Mouse (Mus musculus) cerebellum, adult (tissue): ENCODE measurements around the gene Igf2bp1.

Experiments used
- ATAC-seq: cut with Nextera tagmentation; 2 replicates; pipeline ENCODE4 v1.9.2; 2017; ENCODE audit warnings: mild to moderate bottlenecking, moderate library complexity, mixed read lengths; ENCODE audit not compliant: insufficient number of reproducible peaks, low FRiP score, low TSS enrichment

The Igf2bp1 gene

DNA sequence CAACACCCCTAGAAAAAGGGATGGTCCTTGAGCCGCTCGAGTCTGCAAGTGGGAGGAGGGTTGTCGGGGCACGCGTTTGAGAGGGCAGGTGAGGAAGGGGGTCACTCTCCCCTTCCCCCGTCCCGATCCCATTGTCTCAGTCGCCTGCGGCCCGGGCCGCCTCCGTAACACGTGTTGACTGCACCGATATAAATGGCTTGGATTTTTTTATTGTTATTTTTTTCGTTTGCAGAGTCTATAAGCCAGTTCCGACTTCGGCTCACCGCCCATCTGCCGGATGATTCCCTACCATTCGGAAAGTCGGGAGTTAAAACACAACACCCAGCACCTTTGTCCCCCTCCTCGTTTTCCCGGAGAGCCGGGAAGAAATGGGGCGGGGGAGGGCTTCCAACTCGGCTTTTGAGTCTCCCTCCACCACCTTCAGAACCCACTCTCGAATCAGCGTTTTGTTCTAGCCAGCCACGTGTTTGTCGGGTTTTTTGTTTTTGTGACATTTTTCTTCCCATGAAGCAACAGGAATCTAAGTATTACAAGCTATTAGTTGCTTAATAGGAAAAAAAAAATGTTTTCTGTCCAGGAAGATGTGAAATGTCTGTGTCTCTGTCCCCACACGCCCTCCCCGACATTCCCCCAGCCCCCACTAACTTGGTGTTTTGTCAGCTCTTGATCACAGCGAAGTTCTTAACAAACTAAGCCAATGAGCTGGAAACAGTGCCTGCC lies 1.9 kb upstream of the Igf2bp1 start:
- no peak for ATAC-seq

- no peak; the same call in 1 of the 2 replicates for ATAC-seq
Observed at GRCm38 (mm10) chr11:96006852-96007515, 1.2 kb upstream of the Igf2bp1 start.

- ATAC-seq, result no peak
Observed at GRCm38 (mm10) chr11:96006367-96006851, 669 bp upstream of the Igf2bp1 start.

DNA sequence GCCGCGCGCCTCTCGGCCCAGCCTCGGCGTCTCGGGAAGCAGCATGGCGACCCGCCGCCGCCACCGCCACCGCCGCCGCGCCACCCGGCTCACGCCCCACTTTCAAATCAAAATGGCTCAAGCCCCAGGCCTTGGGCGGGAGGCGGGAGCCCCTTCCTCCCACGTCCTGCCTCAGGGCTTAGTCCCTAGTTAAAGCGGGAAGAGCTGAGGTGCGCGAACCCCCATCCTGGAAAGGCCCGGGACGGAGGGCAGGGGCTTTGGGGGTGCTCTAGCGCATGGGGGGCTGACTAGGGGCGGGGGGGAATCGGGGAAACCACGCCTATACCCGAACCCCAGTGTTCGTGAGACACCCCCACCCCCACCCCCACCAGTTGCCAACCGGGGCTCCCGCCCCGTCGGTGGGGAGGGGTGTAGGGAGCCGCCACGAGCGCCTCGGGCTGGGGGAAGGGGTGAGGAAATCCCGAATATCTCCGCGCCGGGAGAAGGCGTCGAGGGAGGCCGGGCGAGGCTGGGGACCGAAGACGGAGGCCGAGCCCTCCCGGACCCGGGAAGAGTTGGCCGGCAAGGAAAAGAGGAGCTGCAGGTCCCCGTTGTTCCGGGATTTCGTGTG lies 842 bp downstream of the Igf2bp1 start:
- ATAC-seq, result no peak

- no peak for ATAC-seq
Observed at GRCm38 (mm10) chr11:96003969-96004792, 1.6 kb downstream of the Igf2bp1 start.

DNA sequence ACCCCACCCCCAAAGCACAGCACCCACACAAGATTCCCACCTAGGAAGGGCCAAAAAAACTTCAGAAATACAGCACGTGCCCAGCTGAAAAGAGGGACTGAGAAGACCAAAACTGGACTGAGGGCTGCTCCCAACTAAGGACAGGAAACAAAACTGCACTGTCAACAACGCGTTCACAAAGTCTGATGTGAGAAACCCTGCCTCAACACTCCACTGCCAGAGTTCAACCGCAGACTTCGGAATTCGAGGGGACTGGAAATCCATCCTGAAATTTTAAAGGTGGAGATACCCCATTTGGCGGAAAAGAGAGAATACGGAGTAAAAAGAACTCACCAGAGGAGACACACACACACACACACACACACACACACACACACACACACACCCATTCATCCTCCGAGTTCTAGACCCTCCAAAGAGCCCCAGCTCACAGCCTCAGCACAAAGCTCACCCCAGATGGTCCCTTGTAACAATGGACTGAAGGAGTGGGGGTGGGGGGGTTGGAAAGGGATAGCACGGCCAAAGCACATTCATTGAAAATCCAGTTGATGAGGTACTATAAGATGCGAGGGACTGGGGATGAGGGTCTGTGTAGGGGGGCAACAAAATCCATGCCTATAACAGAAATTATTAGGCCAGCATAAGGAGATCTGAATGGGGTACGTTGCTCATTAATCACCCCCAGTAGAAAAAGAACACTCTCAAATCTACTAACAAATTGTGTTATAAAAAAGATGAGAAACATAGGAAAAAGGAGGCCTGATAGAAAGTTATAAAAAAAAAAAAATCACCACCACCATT lies 2.4 kb downstream of the Igf2bp1 start:
- ATAC-seq, result no peak

- no peak for ATAC-seq
Observed at GRCm38 (mm10) chr11:95994151-95994550, 11.6 kb downstream of the Igf2bp1 start.

DNA sequence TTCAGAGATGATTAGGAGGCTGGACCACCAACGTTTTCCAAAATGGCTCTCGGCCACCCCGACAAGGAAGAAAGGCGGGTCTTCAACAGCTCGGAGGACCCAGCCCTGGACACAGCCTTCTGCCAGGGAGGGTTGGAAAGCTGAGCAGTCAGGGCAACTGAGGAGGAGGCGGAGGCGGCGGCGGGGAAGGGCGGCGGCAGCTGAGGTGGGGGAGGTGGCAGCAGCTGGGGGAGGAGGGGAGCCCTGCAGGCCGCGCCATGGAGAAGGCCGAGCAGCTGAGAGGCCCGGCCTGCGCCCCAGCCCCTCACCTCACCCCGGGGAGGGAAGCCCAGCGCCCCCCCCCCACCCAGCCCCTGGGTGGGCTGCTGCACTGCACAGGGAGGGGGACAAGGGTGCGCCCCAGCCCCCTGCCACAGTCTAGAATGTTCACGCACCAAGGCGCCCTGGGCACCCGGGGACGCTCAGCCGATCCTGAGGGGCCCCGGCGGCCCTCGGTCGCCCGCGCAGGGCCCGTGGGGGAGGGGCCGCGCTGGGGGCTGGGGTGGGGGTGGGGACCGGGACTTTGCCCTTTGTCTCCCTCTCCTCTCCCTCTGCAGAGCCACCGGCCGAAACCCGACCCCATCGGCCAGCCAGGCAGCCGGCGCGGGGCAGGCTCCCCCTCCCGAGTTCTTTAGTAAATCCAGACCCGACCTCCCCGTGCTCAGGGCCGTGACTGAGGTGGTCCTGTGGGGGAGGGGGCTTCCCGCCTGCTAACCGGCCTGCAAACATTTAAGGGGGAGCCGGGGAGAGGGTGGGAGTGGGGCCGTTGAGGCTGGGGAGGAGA lies 14.6 kb downstream of the Igf2bp1 start:
- ATAC-seq, result no peak

GRCm38 (mm10) chr11:95990431-95990830 lies 15.3 kb downstream of the Igf2bp1 start:
- no peak for ATAC-seq

DNA sequence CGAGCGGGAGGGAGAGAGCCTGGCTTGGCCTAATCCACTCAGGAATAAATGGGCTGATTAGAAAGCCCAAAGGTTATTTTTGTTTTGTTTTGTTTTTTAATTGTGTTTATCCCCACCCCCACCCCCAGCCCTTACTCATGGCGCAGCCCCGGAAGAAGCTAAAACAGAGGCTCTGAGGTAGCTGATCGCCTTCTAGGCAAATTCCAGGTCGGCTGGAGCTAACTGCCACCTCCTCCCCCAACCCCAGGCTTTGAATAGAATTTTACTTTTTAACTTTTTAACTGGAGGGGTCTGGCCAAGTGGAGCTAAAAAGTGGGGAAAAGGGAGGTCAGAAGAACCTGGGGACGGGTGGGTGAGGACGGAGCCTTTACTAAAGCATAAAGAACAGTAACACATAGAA lies 15.9 kb downstream of the Igf2bp1 start:
- ATAC-seq, result no peak

- ATAC-seq, result no peak
Observed at GRCm38 (mm10) chr11:95988533-95988932, 17.2 kb downstream of the Igf2bp1 start.

- no peak for ATAC-seq
Observed at GRCm38 (mm10) chr11:95987854-95988447, 17.8 kb downstream of the Igf2bp1 start.

DNA sequence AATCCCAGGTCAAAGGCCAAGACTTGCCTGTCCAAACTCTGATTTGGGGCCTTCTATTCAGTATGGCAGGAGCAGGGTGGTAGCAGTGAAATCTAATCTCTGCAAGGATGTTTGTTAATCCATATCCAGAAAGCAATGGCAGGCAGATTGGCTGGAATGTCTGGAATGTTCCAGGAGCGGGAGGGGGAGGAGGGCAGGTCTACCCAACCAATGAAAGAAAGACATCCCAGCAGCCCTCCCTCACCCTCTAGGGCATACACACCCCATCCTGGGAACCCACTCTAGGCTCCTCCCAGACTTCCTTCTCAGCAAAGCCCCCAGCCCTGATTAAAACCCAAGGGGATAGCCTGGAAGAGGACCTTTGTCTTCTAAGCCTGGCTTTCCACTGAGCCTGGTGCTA lies 23.3 kb downstream of the Igf2bp1 start:
- no peak for ATAC-seq

- no peak for ATAC-seq
Observed at GRCm38 (mm10) chr11:95981804-95982203, 23.9 kb downstream of the Igf2bp1 start.

GRCm38 (mm10) chr11:95980762-95981418 lies 24.9 kb downstream of the Igf2bp1 start:
- no peak for ATAC-seq

- no peak for ATAC-seq
Observed at GRCm38 (mm10) chr11:95978487-95978886, 27.3 kb downstream of the Igf2bp1 start.

DNA sequence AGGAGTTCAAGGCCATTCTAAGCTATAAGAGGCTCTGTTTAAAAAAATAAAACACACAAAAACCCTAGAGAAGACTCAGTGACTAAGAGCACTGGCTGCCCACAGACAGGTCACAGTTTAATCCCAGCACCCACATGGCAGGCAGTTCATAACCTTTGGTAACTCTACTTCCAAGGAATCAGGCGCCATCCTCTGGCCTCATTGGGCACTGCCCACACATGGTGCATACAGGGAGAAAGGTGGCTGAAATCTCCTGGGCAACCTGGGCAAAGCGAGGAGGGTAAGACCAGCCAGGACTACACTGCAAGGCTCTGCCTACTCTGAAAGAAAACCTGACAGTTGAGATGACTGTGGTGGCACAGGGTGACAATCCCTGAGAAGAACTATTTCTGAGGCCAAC lies 29.4 kb downstream of the Igf2bp1 start:
- ATAC-seq, result no peak

DNA sequence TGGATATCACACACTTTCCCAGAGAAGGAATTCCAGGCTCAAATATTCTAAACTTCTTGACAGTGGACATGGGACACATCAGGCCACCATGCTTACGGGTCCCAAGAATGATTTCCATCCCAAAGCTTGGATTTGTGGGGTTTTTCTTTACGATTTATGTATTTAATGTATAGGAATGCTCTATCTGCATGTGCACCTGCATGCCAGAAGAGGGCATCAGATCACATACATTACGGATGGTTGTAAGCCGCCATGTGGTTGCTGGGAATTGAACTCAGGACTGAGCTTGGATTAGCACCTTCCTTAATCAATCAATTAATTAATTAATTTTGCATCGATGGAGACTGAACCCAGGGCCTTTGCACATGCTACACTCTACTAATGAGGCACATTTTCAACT lies 30.0 kb downstream of the Igf2bp1 start:
- ATAC-seq, result no peak
